8 mouse cellular contexts compared by ENCODE assay signal in the genomic region with DNA sequence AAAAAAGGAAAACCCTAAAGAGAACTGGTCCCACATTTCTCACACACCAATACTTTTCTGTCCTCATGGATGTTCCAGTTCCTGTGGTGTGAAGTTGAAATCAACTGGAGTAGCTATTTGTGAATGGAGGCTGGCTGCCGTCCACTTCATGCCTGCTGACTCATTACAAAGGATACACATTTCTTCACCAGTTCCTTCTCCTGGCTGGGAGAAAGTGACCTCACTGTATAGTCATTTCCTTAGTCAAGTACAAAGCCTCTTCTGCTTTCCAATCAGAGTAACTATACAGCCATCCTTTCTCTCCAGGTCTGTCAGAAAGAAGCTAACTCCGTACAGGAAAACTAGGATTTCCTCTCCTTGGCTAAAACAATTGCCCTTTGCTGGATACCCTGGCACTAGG. TPM values are rescaled to one million over a fixed set of nuclear protein-coding genes. Genes with fewer than 3 reads are reported as not detected.
DNase-seq lines count a peak whose midpoint lies in the region; ATAC-seq and TF ChIP-seq lines count a peak whose summit lies in the region.

No protein-coding gene starts in this region.

- H3K4me3 ChIP-seq in liver, embryonic 16.5 days (ENCODE audit: low read depth, low read length), result no peak overlapping the region
- no peak overlapping the region for H3K4me3 ChIP-seq in heart, postnatal 0 days (ENCODE audit: low read depth, low read length)
- H3K4me3 ChIP-seq in lung, embryonic 15.5 days, result no peak overlapping the region
- H3K4me3 ChIP-seq in midbrain, embryonic 16.5 days (ENCODE audit: low read depth, low read length), result no peak overlapping the region
- no peak overlapping the region for H3K4me3 ChIP-seq in hindbrain, embryonic 11.5 days (ENCODE audit: low read depth, low read length)

- no peak overlapping the region for H3K4me2 ChIP-seq in liver, embryonic 16.5 days (ENCODE audit: low read depth, low read length)
- no peak overlapping the region for H3K4me2 ChIP-seq in heart, postnatal 0 days (ENCODE audit: low read depth, low read length)
- no peak overlapping the region for H3K4me2 ChIP-seq in lung, embryonic 15.5 days
- H3K4me2 ChIP-seq in midbrain, embryonic 16.5 days (ENCODE audit: low read length), result no peak overlapping the region
- H3K4me2 ChIP-seq in hindbrain, embryonic 11.5 days (replicated peaks; ENCODE audit: low read depth, low read length), result no peak overlapping the region

- no peak for DNase-seq in liver
- peak; percentile 73 for DNase-seq in brain, adult 2 months (ENCODE audit: low read depth, low spot score)
- peak; percentile 75 for DNase-seq in heart, postnatal 0 days (ENCODE audit: low spot score)
- no peak for DNase-seq in spleen, postnatal 36 days (ENCODE audit: low spot score in 2 of 2)
- DNase-seq in hindbrain, embryonic 11.5 days (ENCODE audit: low spot score), result no peak

- H3K9me3 ChIP-seq in liver, embryonic 16.5 days (replicated peaks; ENCODE audit: control insufficient read depth, low read length), result no peaks in the 10 kb centered on the region
- H3K9me3 ChIP-seq in heart, postnatal 0 days (replicated peaks; ENCODE audit: control insufficient read depth, low read length), result no peaks in the 10 kb centered on the region
- H3K9me3 ChIP-seq in lung, embryonic 15.5 days, result no peaks in the 10 kb centered on the region
- no peaks in the 10 kb centered on the region for H3K9me3 ChIP-seq in midbrain, embryonic 16.5 days (replicated peaks; ENCODE audit: control insufficient read depth, low read length, poor library complexity, severe bottlenecking)
- H3K9me3 ChIP-seq in hindbrain, embryonic 11.5 days (ENCODE audit: control insufficient read depth, low read length), result no peaks in the 10 kb centered on the region

- TF ChIP-seq CTCF in heart, postnatal 0 days (IDR thresholded peaks at IDR 0.05; ENCODE audit: low read depth), result no peak

- no peak overlapping the region for H3K27ac ChIP-seq in liver, embryonic 16.5 days (ENCODE audit: low read length)
- H3K27ac ChIP-seq in heart, postnatal 0 days (ENCODE audit: low read depth), result peak overlapping the region; percentile 74
- H3K27ac ChIP-seq in lung, embryonic 15.5 days, result peak overlapping the region; percentile 58; the same call in 1 of the 2 replicates
- no peak overlapping the region for H3K27ac ChIP-seq in midbrain, embryonic 16.5 days (ENCODE audit: low read length)
- H3K27ac ChIP-seq in hindbrain, embryonic 11.5 days (ENCODE audit: low read depth, low read length), result no peak overlapping the region

- H3K9ac ChIP-seq in liver, embryonic 16.5 days (ENCODE audit: low read depth, low read length), result no peak overlapping the region
- no peak overlapping the region for H3K9ac ChIP-seq in heart, postnatal 0 days (replicated peaks; ENCODE audit: low read depth, low read length)
- H3K9ac ChIP-seq in lung, embryonic 15.5 days, result no peak overlapping the region
- H3K9ac ChIP-seq in midbrain, embryonic 16.5 days (ENCODE audit: low read depth, low read length), result no peak overlapping the region
- no peak overlapping the region for H3K9ac ChIP-seq in hindbrain, embryonic 11.5 days (ENCODE audit: low read depth, low read length)

- peak; percentile 37; the same call in 1 of the 2 replicates for ATAC-seq in liver, embryonic 16.5 days (ENCODE audit: low read depth)
- ATAC-seq in heart, postnatal 0 days (ENCODE audit: insufficient read depth, low read depth), result peak; percentile 85
- ATAC-seq in lung, embryonic 15.5 days (ENCODE audit: borderline replicate concordance, extremely low read depth, low FRiP score, low TSS enrichment), result peak; percentile 65
- no peak for ATAC-seq in midbrain, embryonic 16.5 days
- no peak for ATAC-seq in hindbrain, embryonic 11.5 days (ENCODE audit: low FRiP score)

- H3K4me1 ChIP-seq in liver, embryonic 16.5 days (ENCODE audit: control insufficient read depth, low read depth, low read length), result no peaks in the 10 kb centered on the region
- H3K4me1 ChIP-seq in heart, postnatal 0 days (ENCODE audit: control insufficient read depth, insufficient read depth), result peaks cover 12% of the 10 kb centered on the region
- 0 out of 2 replicates have a peak, but pooled peaks cover 4% of the 10 kb centered on the region for H3K4me1 ChIP-seq in lung, embryonic 15.5 days
- no peaks in the 10 kb centered on the region for H3K4me1 ChIP-seq in midbrain, embryonic 16.5 days (ENCODE audit: control insufficient read depth, insufficient read depth, low read length)
- no peaks in the 10 kb centered on the region for H3K4me1 ChIP-seq in hindbrain, embryonic 11.5 days (replicated peaks; ENCODE audit: control insufficient read depth, insufficient read depth, low read length)

- WGBS in liver, embryonic 16.5 days (ENCODE audit: insufficient replicate concordance), result 51% methylated on average over 2 of the region's 2 CpGs
- 29% methylated on average over 2 of the region's 2 CpGs for WGBS in heart, postnatal 0 days
- 45% methylated on average over 2 of the region's 2 CpGs for WGBS in lung, embryonic 15.5 days
- WGBS in midbrain, embryonic 16.5 days, result 75% methylated on average over 2 of the region's 2 CpGs
- WGBS in hindbrain, embryonic 11.5 days, result 94% methylated on average over 2 of the region's 2 CpGs

- H3K27me3 ChIP-seq in liver, embryonic 16.5 days (ENCODE audit: control insufficient read depth, insufficient read depth, low read depth, low read length), result no peaks in the 10 kb centered on the region
- no peaks in the 10 kb centered on the region for H3K27me3 ChIP-seq in heart, postnatal 0 days (ENCODE audit: control insufficient read depth, insufficient read depth, low read length)
- H3K27me3 ChIP-seq in lung, embryonic 15.5 days, result no peaks in the 10 kb centered on the region
- H3K27me3 ChIP-seq in midbrain, embryonic 16.5 days (ENCODE audit: control insufficient read depth, insufficient read depth, low read depth, low read length), result no peaks in the 10 kb centered on the region
- no peaks in the 10 kb centered on the region for H3K27me3 ChIP-seq in hindbrain, embryonic 11.5 days (ENCODE audit: control insufficient read depth, insufficient read depth, low read length)

- TF ChIP-seq EP300 in heart, postnatal 0 days (IDR thresholded peaks at IDR 0.05; ENCODE audit: low read depth), result 0 out of 2 replicates have a peak, but pooled peaks have one; percentile 37

- H3K36me3 ChIP-seq in liver, embryonic 16.5 days (ENCODE audit: control insufficient read depth, insufficient read depth), result peaks cover 18% of the 10 kb centered on the region
- H3K36me3 ChIP-seq in heart, postnatal 0 days (replicated peaks; ENCODE audit: control insufficient read depth, insufficient read depth, low read length), result peaks cover 50% of the 10 kb centered on the region
- peaks cover 79% of the 10 kb centered on the region for H3K36me3 ChIP-seq in lung, embryonic 15.5 days
- peaks cover 39% of the 10 kb centered on the region for H3K36me3 ChIP-seq in midbrain, embryonic 16.5 days (ENCODE audit: control insufficient read depth, insufficient read depth, low read length)
- H3K36me3 ChIP-seq in hindbrain, embryonic 11.5 days (ENCODE audit: control insufficient read depth, insufficient read depth, low read length), result peaks cover 33% of the 10 kb centered on the region

RNA-seq across cellular contexts. Expression of a gene that starts 19.3 kb away (rescaled TPM):
- polyA plus RNA-seq in liver, embryonic 16.5 days (2015; fragmentation: Nextera tagmentation; extraction: Ambion mirVana), result 22.3 and 23.5 TPM in 2 replicates
- total RNA-seq in heart, postnatal 0 days (2014; rRNA removed; ENCODE audit: low replicate concordance), result 41.0 and 67.8 TPM in 2 replicates
- 27.7 and 32.3 TPM in 2 replicates for polyA plus RNA-seq in heart, postnatal 0 days (2015; fragmentation: Nextera tagmentation; extraction: Ambion mirVana)
- 119 and 123 TPM in 2 replicates for polyA plus RNA-seq in lung, embryonic 15.5 days (2015; fragmentation: Nextera tagmentation; extraction: Ambion mirVana)
- polyA plus RNA-seq in midbrain, embryonic 16.5 days (2015; fragmentation: Nextera tagmentation; extraction: Ambion mirVana), result 111 and 112 TPM in 2 replicates
- 176 and 217 TPM in 2 replicates for polyA plus RNA-seq in hindbrain, embryonic 11.5 days (2014; fragmentation: Nextera tagmentation; extraction: Ambion mirVana)

RNA-seq across cellular contexts. Expression of a gene that starts 35.9 kb away (rescaled TPM):
- polyA plus RNA-seq in liver, embryonic 16.5 days (2015; fragmentation: Nextera tagmentation; extraction: Ambion mirVana), result 1.0 and 1.3 TPM in 2 replicates
- 13.8 and 30.7 TPM in 2 replicates for total RNA-seq in heart, postnatal 0 days (2014; rRNA removed; ENCODE audit: low replicate concordance)
- 21.0 and 26.0 TPM in 2 replicates for polyA plus RNA-seq in heart, postnatal 0 days (2015; fragmentation: Nextera tagmentation; extraction: Ambion mirVana)
- polyA plus RNA-seq in lung, embryonic 15.5 days (2015; fragmentation: Nextera tagmentation; extraction: Ambion mirVana), result 35.2 and 39.1 TPM in 2 replicates
- polyA plus RNA-seq in midbrain, embryonic 16.5 days (2015; fragmentation: Nextera tagmentation; extraction: Ambion mirVana), result 109 and 119 TPM in 2 replicates
- 40.1 and 44.5 TPM in 2 replicates for polyA plus RNA-seq in hindbrain, embryonic 11.5 days (2014; fragmentation: Nextera tagmentation; extraction: Ambion mirVana)

Comparison
In these comparisons a context has a peak if more than half of its experiments do, and no peak if none do; other contexts are left out.
1. ATAC-seq: peak in liver, embryonic 16.5 days (single experiment), heart, postnatal 0 days (single experiment) and lung, embryonic 15.5 days (single experiment); none in midbrain, embryonic 16.5 days (single experiment) and hindbrain, embryonic 11.5 days (single experiment).
2. H3K27ac ChIP-seq: peak in heart, postnatal 0 days (single experiment) and lung, embryonic 15.5 days (single experiment); none in liver, embryonic 16.5 days (single experiment), midbrain, embryonic 16.5 days (single experiment) and hindbrain, embryonic 11.5 days (single experiment).
3. DNase-seq: peak in brain, adult 2 months (single experiment) and heart, postnatal 0 days (single experiment); none in liver (single experiment), spleen, postnatal 36 days (0 of 2) and hindbrain, embryonic 11.5 days (single experiment).